9 mouse cellular contexts compared by ENCODE assay signal in genomic region chrX:144403526-144403925, GRCm38 (mm10). TPM values are rescaled to one million over a fixed set of nuclear protein-coding genes. Genes with fewer than 3 reads are reported as not detected.
DNase-seq lines count a peak whose midpoint lies in the region; ATAC-seq and TF ChIP-seq lines count a peak whose summit lies in the region.
"Had no signal": no experiment of that assay in that cellular context is flagged by ENCODE, and none has a peak within 500 bp of the region (broad histone marks: within the 10 kb centered on the region; RNA-seq: fewer than 3 reads in every experiment).

No protein-coding gene starts in this region.

- no peak for TF ChIP-seq EP300 in lung, postnatal 0 days (IDR thresholded peaks at IDR 0.05)

- peak; percentile 84 for TF ChIP-seq CTCF in lung, postnatal 0 days (IDR thresholded peaks at IDR 0.05)

- no peaks in the 10 kb centered on the region for H3K4me1 ChIP-seq in liver, embryonic 12.5 days
- no peaks in the 10 kb centered on the region for H3K4me1 ChIP-seq in lung, postnatal 0 days (ENCODE audit: insufficient read depth, low read depth, low read length)
- H3K4me1 ChIP-seq: embryonic facial prominence, embryonic 12.5 days had no signal

- H3K9ac ChIP-seq in liver, embryonic 12.5 days: no peak overlapping the region
- H3K9ac ChIP-seq in lung, postnatal 0 days (replicated peaks; ENCODE audit: low read depth): no peak overlapping the region
- H3K9ac ChIP-seq: embryonic facial prominence, embryonic 12.5 days had no signal

- DNase-seq in liver: peak; percentile 47
- DNase-seq in cerebellum, adult 8-10 months: peak; percentile 35
- DNase-seq in frontal cortex, postnatal 14 days (ENCODE audit: low spot score in 2 of 2): peak; percentile 14 to 26
- peak; percentile 33 for DNase-seq in kidney, postnatal 10 days
- DNase-seq in lung, postnatal 0 days (ENCODE audit: low spot score): peak; percentile 55
- DNase-seq in ovary, postnatal 36 days (ENCODE audit: low spot score): peak; percentile 55
- DNase-seq in thymus, postnatal 25 days: peak; percentile 35

- no peak overlapping the region for H3K27ac ChIP-seq in liver, embryonic 12.5 days
- H3K27ac ChIP-seq in lung, postnatal 0 days (ENCODE audit: low read length): no peak overlapping the region
- H3K27ac ChIP-seq: embryonic facial prominence, embryonic 12.5 days had no signal

- no peak overlapping the region for H3K4me3 ChIP-seq in liver, embryonic 12.5 days
- no peak overlapping the region for H3K4me3 ChIP-seq in lung, postnatal 0 days (ENCODE audit: low read depth, low read length)
- H3K4me3 ChIP-seq: embryonic facial prominence, embryonic 12.5 days had no signal

- no peaks in the 10 kb centered on the region for H3K36me3 ChIP-seq in liver, embryonic 12.5 days
- H3K36me3 ChIP-seq in lung, postnatal 0 days (ENCODE audit: insufficient read depth, low read length): no peaks in the 10 kb centered on the region
- H3K36me3 ChIP-seq: embryonic facial prominence, embryonic 12.5 days had no signal

- H3K4me2 ChIP-seq in liver, embryonic 12.5 days: no peak overlapping the region
- H3K4me2 ChIP-seq in lung, postnatal 0 days (replicated peaks; ENCODE audit: low read depth, low read length): no peak overlapping the region
- H3K4me2 ChIP-seq: embryonic facial prominence, embryonic 12.5 days had no signal

- no peaks in the 10 kb centered on the region for H3K27me3 ChIP-seq in liver, embryonic 12.5 days (replicated peaks)
- no peaks in the 10 kb centered on the region for H3K27me3 ChIP-seq in lung, postnatal 0 days (replicated peaks; ENCODE audit: insufficient read depth, low read length)
- H3K27me3 ChIP-seq: embryonic facial prominence, embryonic 12.5 days had no signal

- no peak for ATAC-seq in liver, embryonic 12.5 days
- ATAC-seq in lung, postnatal 0 days: peak; percentile 26; the same call in 1 of the 2 replicates

- no peaks in the 10 kb centered on the region for H3K9me3 ChIP-seq in liver, embryonic 12.5 days (replicated peaks)
- no peaks in the 10 kb centered on the region for H3K9me3 ChIP-seq in lung, postnatal 0 days (ENCODE audit: low read length)
- H3K9me3 ChIP-seq: embryonic facial prominence, embryonic 12.5 days had no signal

- 31% methylated on average over 7 of the region's 7 CpGs for WGBS in liver, embryonic 12.5 days (ENCODE audit: insufficient replicate concordance)
- 34% methylated on average over 7 of the region's 7 CpGs for WGBS in lung, postnatal 0 days

RNA-seq across cellular contexts. Expression of gene Trpc5os, which starts 52.9 kb away (rescaled TPM):
- polyA plus RNA-seq in liver, embryonic 12.5 days (2016; fragmentation: Nextera tagmentation; extraction: Ambion mirVana): 0.05 TPM in 1 of 2 replicates, not detected in the other
- polyA plus RNA-seq in lung, postnatal 0 days (2015; fragmentation: Nextera tagmentation; extraction: Ambion mirVana): not detected in 2 replicates
- polyA plus RNA-seq: embryonic facial prominence, embryonic 12.5 days had no signal
